Mouse (Mus musculus): ENCODE results near the gene Arl8b.

- TF ChIP-seq CTCF (IDR thresholded peaks at IDR 0.05; ENCODE audit: low read depth) (no peak), EP300 (IDR thresholded peaks at IDR 0.05; ENCODE audit: low read depth) (no peak)
These were observed 9.4 kb upstream of the Arl8b start for GRCm38 (mm10) chr6:108773480-108773879.

Data from liver, postnatal 0 days (tissue).